Mouse (Mus musculus) ES-Bruce4 (cell line): ENCODE measurements around the gene Nudcd2.

Experiments
- CTCF ChIP-seq: IDR thresholded peaks from one replicate; pipeline ENCODE4 v1.8.1; 2011; ENCODE audit warnings: low read depth, low read length
- EP300 ChIP-seq: IDR thresholded peaks from 2 replicates; pipeline ENCODE4 v1.6.1; 2011; ENCODE audit warnings: low read depth, low read length; ENCODE audit not compliant: insufficient read depth
- POLR2A ChIP-seq: IDR thresholded peaks from one replicate; pipeline ENCODE4 v1.8.1; 2011; ENCODE audit warnings: low read length; ENCODE audit not compliant: insufficient read depth

DNA sequence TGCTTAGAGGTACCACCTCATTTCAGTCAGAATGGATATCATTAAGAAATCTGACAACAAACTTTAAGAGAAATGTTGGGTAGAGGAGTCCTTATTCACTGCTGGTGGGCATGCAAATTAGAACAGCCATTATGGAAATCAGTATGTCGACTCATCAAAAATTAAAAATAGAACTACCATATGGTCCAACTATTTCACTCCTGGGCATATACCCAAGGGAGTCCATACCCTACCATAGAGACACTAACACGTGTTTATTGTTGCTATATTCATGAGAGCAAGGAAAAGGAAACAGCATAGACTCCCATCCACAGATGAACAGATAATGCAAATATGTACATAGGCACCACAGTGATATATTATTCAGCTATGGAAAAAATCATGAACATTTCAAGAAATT is 48.4 kb downstream of the Nudcd2 start:
- TF ChIP-seq POLR2A (no peak), EP300 (no peak), CTCF (no peak)
